Mouse (Mus musculus) gastrocnemius, postnatal 25 days (tissue): ENCODE measurements around the gene Rps6kc1. TPM values are rescaled to one million over a fixed set of nuclear protein-coding genes. Genes with fewer than 3 reads are reported as not detected.

Experiments
- DNase-seq: peaks from one replicate; pipeline ENCODE4 v3.0.0; 2022
- total RNA-seq, 2 experiments: library from RNA; stranded (reverse); gene quantifications; 1 replicate in 1 of 2; 2 replicates in 1 of 2; pipeline ENCODE4 v1.2.3; 2021

The Rps6kc1 gene
- total RNA-seq, 2 experiments from 2014 or later: 11.2 to 14.8 TPM

- DNase-seq: no peak
These were observed 147.8 kb downstream of the Rps6kc1 start for GRCm38 (mm10) chr1:190763756-190764155.

GRCm38 (mm10) chr1:190761786-190762185 lies 149.8 kb downstream of the Rps6kc1 start:
- DNase-seq: no peak

- no peak for DNase-seq
These were observed 153.7 kb downstream of the Rps6kc1 start for GRCm38 (mm10) chr1:190757899-190758298.

GRCm38 (mm10) chr1:190751794-190752570 lies 159.6 kb downstream of the Rps6kc1 start:
- DNase-seq: no peak

- DNase-seq: no peak
These were observed 162.6 kb downstream of the Rps6kc1 start for GRCm38 (mm10) chr1:190748937-190749336.

- no peak for DNase-seq
These were observed 170.1 kb downstream of the Rps6kc1 start for GRCm38 (mm10) chr1:190741421-190741820.

- no peak for DNase-seq
These were observed 178.8 kb downstream of the Rps6kc1 start for GRCm38 (mm10) chr1:190732803-190733202.

- DNase-seq: no peak
These were observed 182.0 kb downstream of the Rps6kc1 start for GRCm38 (mm10) chr1:190729516-190730088.

- DNase-seq: no peak
These were observed 183.4 kb downstream of the Rps6kc1 start for GRCm38 (mm10) chr1:190728111-190728651.

- no peak for DNase-seq
These were observed 184.2 kb downstream of the Rps6kc1 start for GRCm38 (mm10) chr1:190727385-190727784.

- no peak for DNase-seq
These were observed 186.8 kb downstream of the Rps6kc1 start for GRCm38 (mm10) chr1:190724591-190725380.

- DNase-seq: no peak
These were observed 187.6 kb downstream of the Rps6kc1 start for GRCm38 (mm10) chr1:190723926-190724430.

- DNase-seq: no peak
These were observed 197.7 kb downstream of the Rps6kc1 start for GRCm38 (mm10) chr1:190713848-190714247.

- no peak for DNase-seq
These were observed 214.0 kb downstream of the Rps6kc1 start for GRCm38 (mm10) chr1:190697576-190697975.

GRCm38 (mm10) chr1:190695589-190695988 lies 216.0 kb downstream of the Rps6kc1 start:
- no peak for DNase-seq

GRCm38 (mm10) chr1:190690528-190691262 lies 220.9 kb downstream of the Rps6kc1 start:
- DNase-seq: no peak

- DNase-seq: no peak
These were observed 228.5 kb downstream of the Rps6kc1 start for GRCm38 (mm10) chr1:190683060-190683459.

- DNase-seq: peak; percentile 54
These were observed 229.3 kb downstream of the Rps6kc1 start for GRCm38 (mm10) chr1:190682021-190682926.

GRCm38 (mm10) chr1:190675455-190675854 lies 236.1 kb downstream of the Rps6kc1 start:
- DNase-seq: no peak

- DNase-seq: no peak
These were observed 242.5 kb downstream of the Rps6kc1 start for GRCm38 (mm10) chr1:190669099-190669498.

GRCm38 (mm10) chr1:190667821-190668220 lies 243.7 kb downstream of the Rps6kc1 start:
- DNase-seq: no peak
